Mouse (Mus musculus): ENCODE results near the gene Krtap2-4. TPM values are rescaled to one million over a fixed set of nuclear protein-coding genes. Genes with fewer than 3 reads are reported as not detected.
"Not testable (repeated sequence)": the region's sequence is repeated elsewhere in the genome, so short reads cannot be mapped to it uniquely, and the experiment has no call there.

Krtap2-4 gene
- total and polyA plus RNA-seq, 2 experiments: not detected

- Histone ChIP-seq H3K4me3 (ENCODE audit: insufficient read depth, low read depth, low read length) (no peak overlapping the region), H3K36me3 (ENCODE audit: control insufficient read depth, insufficient read depth, low read length) (no peaks in the 10 kb centered on the region), H3K27ac (replicated peaks; ENCODE audit: insufficient read depth, low read depth, low read length) (no peak overlapping the region), H3K4me1 (ENCODE audit: control insufficient read depth, insufficient read depth, low read length) (no peaks in the 10 kb centered on the region), H3K27me3 (ENCODE audit: control insufficient read depth, insufficient read depth, low read length) (peaks cover 6% of the 10 kb centered on the region), H3K9ac (ENCODE audit: low read depth, low read length) (no peak overlapping the region), H3K79me2 (ENCODE audit: control insufficient read depth, insufficient read depth, low read length) (no peaks in the 10 kb centered on the region)
- 58% methylated on average over 2 of the region's 2 CpGs for WGBS
- DNase-seq (ENCODE audit: extremely low read depth, low read depth, low spot score): no peak
- TF ChIP-seq CTCF (IDR thresholded peaks at IDR 0.05; ENCODE audit: low read depth, low read length) (no peak), POLR2A (IDR thresholded peaks at IDR 0.05; ENCODE audit: extremely low read depth, insufficient read depth, low read length) (no peak)
Observed at GRCm38 (mm10) chr11:99633293-99633692, 18.6 kb upstream of the Krtap2-4 start.

- no peaks in the 10 kb centered on the region for H3K36me3 ChIP-seq (ENCODE audit: control insufficient read depth, insufficient read depth, low read length)
- TF ChIP-seq CTCF (IDR thresholded peaks at IDR 0.05; ENCODE audit: low read depth, low read length) (no peak), POLR2A (IDR thresholded peaks at IDR 0.05; ENCODE audit: extremely low read depth, insufficient read depth, low read length) (no peak)
- DNase-seq (ENCODE audit: extremely low read depth, low read depth, low spot score): no peak
- H3K9ac ChIP-seq (ENCODE audit: low read depth, low read length): no peak overlapping the region
- peaks cover 8% of the 10 kb centered on the region for H3K27me3 ChIP-seq (ENCODE audit: control insufficient read depth, insufficient read depth, low read length)
- WGBS: 64% methylated on average over 3 of the region's 3 CpGs
- H3K4me1 ChIP-seq (ENCODE audit: control insufficient read depth, insufficient read depth, low read length): no peaks in the 10 kb centered on the region
- no peak overlapping the region for H3K4me3 ChIP-seq (ENCODE audit: insufficient read depth, low read depth, low read length)
- no peak overlapping the region for H3K27ac ChIP-seq (replicated peaks; ENCODE audit: insufficient read depth, low read depth, low read length)
- no peaks in the 10 kb centered on the region for H3K79me2 ChIP-seq (ENCODE audit: control insufficient read depth, insufficient read depth, low read length)
Observed at GRCm38 (mm10) chr11:99630890-99631289, 16.2 kb upstream of the Krtap2-4 start.

- H3K9ac ChIP-seq (ENCODE audit: low read depth, low read length): no peak within 1 kb of the TSS
- H3K27me3 ChIP-seq (ENCODE audit: control insufficient read depth, insufficient read depth, low read length): peaks cover 5% of the 10 kb centered on the region; the same call in 1 of the 2 replicates
- no peaks in the 10 kb centered on the region for H3K4me1 ChIP-seq (ENCODE audit: control insufficient read depth, insufficient read depth, low read length)
- 85% methylated on average over 4 of the region's 4 CpGs for WGBS
- DNase-seq (ENCODE audit: extremely low read depth, low read depth, low spot score): no peak
- H3K36me3 ChIP-seq (ENCODE audit: control insufficient read depth, insufficient read depth, low read length): no peaks in the 10 kb centered on the region
- no peak within 1 kb of the TSS for H3K27ac ChIP-seq (replicated peaks; ENCODE audit: insufficient read depth, low read depth, low read length)
- no peak for TF ChIP-seq POLR2A (IDR thresholded peaks at IDR 0.05; ENCODE audit: extremely low read depth, insufficient read depth, low read length)
- no peak for TF ChIP-seq CTCF (IDR thresholded peaks at IDR 0.05; ENCODE audit: low read depth, low read length)
- H3K79me2 ChIP-seq (ENCODE audit: control insufficient read depth, insufficient read depth, low read length): no peaks in the 10 kb centered on the region
- no peak within 1 kb of the TSS for H3K4me3 ChIP-seq (ENCODE audit: insufficient read depth, low read depth, low read length)
Observed at GRCm38 (mm10) chr11:99628138-99628537, 13.5 kb upstream of the Krtap2-4 start, which contains the start of gene Krtap4-1. Krtap4-1 (minus strand) TSS chr11:99628238.

- H3K4me3 ChIP-seq (ENCODE audit: insufficient read depth, low read depth, low read length): no peak within 1 kb of the TSS
- H3K79me2 ChIP-seq (ENCODE audit: control insufficient read depth, insufficient read depth, low read length): no peaks in the 10 kb centered on the region
- no peak within 1 kb of the TSS for H3K27ac ChIP-seq (replicated peaks; ENCODE audit: insufficient read depth, low read depth, low read length)
- H3K36me3 ChIP-seq (ENCODE audit: control insufficient read depth, insufficient read depth, low read length): no peaks in the 10 kb centered on the region
- no peak within 1 kb of the TSS for H3K9ac ChIP-seq (ENCODE audit: low read depth, low read length)
- DNase-seq (ENCODE audit: extremely low read depth, low read depth, low spot score): no peak
- no peaks in the 10 kb centered on the region for H3K4me1 ChIP-seq (ENCODE audit: control insufficient read depth, insufficient read depth, low read length)
- 78% methylated on average over 2 of the region's 2 CpGs for WGBS
- TF ChIP-seq POLR2A (IDR thresholded peaks at IDR 0.05; ENCODE audit: extremely low read depth, insufficient read depth, low read length): no peak
- no peak for TF ChIP-seq CTCF (IDR thresholded peaks at IDR 0.05; ENCODE audit: low read depth, low read length)
- H3K27me3 ChIP-seq (ENCODE audit: control insufficient read depth, insufficient read depth, low read length): no peaks in the 10 kb centered on the region
Observed at GRCm38 (mm10) chr11:99620335-99620734, 5.7 kb upstream of the Krtap2-4 start, which contains the start of gene Gm11562. Gm11562 (minus strand) TSS chr11:99620435.

GRCm38 (mm10) chr11:99610089-99610488 lies 4.6 kb downstream of the Krtap2-4 start, which contains the start of gene Gm11937:
Gm11937 (minus strand) TSS chr11:99610189.
- not testable (repeated sequence) for DNase-seq (ENCODE audit: extremely low read depth, low read depth, low spot score); H3K79me2 ChIP-seq (ENCODE audit: control insufficient read depth, insufficient read depth, low read length); H3K9ac ChIP-seq (ENCODE audit: low read depth, low read length); H3K27me3 ChIP-seq (ENCODE audit: control insufficient read depth, insufficient read depth, low read length); H3K27ac ChIP-seq (replicated peaks; ENCODE audit: insufficient read depth, low read depth, low read length); H3K36me3 ChIP-seq (ENCODE audit: control insufficient read depth, insufficient read depth, low read length); H3K4me1 ChIP-seq (ENCODE audit: control insufficient read depth, insufficient read depth, low read length); H3K4me3 ChIP-seq (ENCODE audit: insufficient read depth, low read depth, low read length)
- whole genome bisulfite sequencing: 72% methylated on average over 1 of the region's 2 CpGs

- Histone ChIP-seq H3K27ac (replicated peaks; ENCODE audit: insufficient read depth, low read depth, low read length) (no peak overlapping the region), H3K79me2 (ENCODE audit: control insufficient read depth, insufficient read depth, low read length) (no peaks in the 10 kb centered on the region), H3K4me1 (ENCODE audit: control insufficient read depth, insufficient read depth, low read length) (no peaks in the 10 kb centered on the region), H3K27me3 (ENCODE audit: control insufficient read depth, insufficient read depth, low read length) (no peaks in the 10 kb centered on the region), H3K9ac (ENCODE audit: low read depth, low read length) (no peak overlapping the region), H3K36me3 (ENCODE audit: control insufficient read depth, insufficient read depth, low read length) (no peaks in the 10 kb centered on the region), H3K4me3 (ENCODE audit: insufficient read depth, low read depth, low read length) (no peak overlapping the region)
- WGBS: 67% methylated on average over 1 of the region's 1 CpGs
- DNase-seq (ENCODE audit: extremely low read depth, low read depth, low spot score): no peak
- TF ChIP-seq CTCF (IDR thresholded peaks at IDR 0.05; ENCODE audit: low read depth, low read length) (no peak), POLR2A (IDR thresholded peaks at IDR 0.05; ENCODE audit: extremely low read depth, insufficient read depth, low read length) (no peak)
Observed at GRCm38 (mm10) chr11:99609126-99609525, 5.5 kb downstream of the Krtap2-4 start.

GRCm38 (mm10) chr11:99603208-99603607 lies 11.4 kb downstream of the Krtap2-4 start, which contains the start of gene Gm11938:
Gm11938 (minus strand) TSS chr11:99603308.
- not testable (repeated sequence) for H3K79me2 ChIP-seq (ENCODE audit: control insufficient read depth, insufficient read depth, low read length); H3K36me3 ChIP-seq (ENCODE audit: control insufficient read depth, insufficient read depth, low read length); H3K27ac ChIP-seq (replicated peaks; ENCODE audit: insufficient read depth, low read depth, low read length); H3K4me3 ChIP-seq (ENCODE audit: insufficient read depth, low read depth, low read length); H3K9ac ChIP-seq (ENCODE audit: low read depth, low read length); H3K4me1 ChIP-seq (ENCODE audit: control insufficient read depth, insufficient read depth, low read length); DNase-seq (ENCODE audit: extremely low read depth, low read depth, low spot score); H3K27me3 ChIP-seq (ENCODE audit: control insufficient read depth, insufficient read depth, low read length)
- whole genome bisulfite sequencing: 36% methylated on average over 1 of the region's 1 CpGs

- H3K4me1 ChIP-seq (ENCODE audit: control insufficient read depth, insufficient read depth, low read length); H3K27ac ChIP-seq (replicated peaks; ENCODE audit: insufficient read depth, low read depth, low read length); H3K9ac ChIP-seq (ENCODE audit: low read depth, low read length); DNase-seq (ENCODE audit: extremely low read depth, low read depth, low spot score); H3K79me2 ChIP-seq (ENCODE audit: control insufficient read depth, insufficient read depth, low read length); H3K4me3 ChIP-seq (ENCODE audit: insufficient read depth, low read depth, low read length); H3K36me3 ChIP-seq (ENCODE audit: control insufficient read depth, insufficient read depth, low read length); H3K27me3 ChIP-seq (ENCODE audit: control insufficient read depth, insufficient read depth, low read length): not testable (repeated sequence)
- 93% methylated on average over 6 of the region's 6 CpGs for WGBS
Observed at GRCm38 (mm10) chr11:99597742-99598141, 16.9 kb downstream of the Krtap2-4 start, which contains the start of gene Krtap9-3. Krtap9-3 (minus strand) TSS chr11:99598105.

Data from liver, adult 2 months (tissue).